Mouse (Mus musculus) testis, adult 2 months (tissue): ENCODE measurements around the gene Tes.

Source experiments
- CTCF ChIP-seq: fragments of 200-500 bp; IDR thresholded peaks from 2 replicates; pipeline ENCODE4 v1.5.1; 2012; ENCODE audit warnings: low read depth, mild to moderate bottlenecking, inconsistent platforms, low read length, moderate library complexity; ENCODE audit not compliant: control insufficient read depth, insufficient read depth, insufficient replicate concordance
- POLR2A ChIP-seq: fragments of 200-500 bp; IDR thresholded peaks from 2 replicates; pipeline ENCODE4 v1.6.1; 2012; ENCODE audit warnings: low read depth, mild to moderate bottlenecking, inconsistent platforms, low read length, moderate library complexity; ENCODE audit not compliant: control insufficient read depth

DNA sequence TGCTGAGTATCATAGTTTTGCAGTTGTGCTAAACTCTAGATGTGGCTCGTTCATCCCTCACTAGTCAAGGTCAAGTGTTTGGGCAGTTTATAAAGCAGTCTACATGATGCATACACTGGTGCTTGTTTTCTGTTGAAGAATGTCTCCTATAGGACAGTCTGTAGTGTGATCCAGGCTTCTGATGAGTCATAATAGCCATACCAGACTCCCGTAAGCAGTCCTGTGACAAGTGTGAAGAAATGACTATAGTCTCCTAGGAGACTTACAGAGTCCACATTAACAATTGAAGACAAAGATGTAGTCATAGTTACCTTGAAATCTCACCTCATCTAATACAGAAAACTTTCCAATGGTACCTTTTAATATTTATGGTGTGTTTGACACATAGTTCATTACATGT lies 4.8 kb upstream of the Tes start:
- no peak for TF ChIP-seq CTCF
- no peak for TF ChIP-seq POLR2A
